In genomic region chr2:172270485-172270944, GRCm38 (mm10) we compare ENCODE assay signal across 18 mouse cellular contexts. TPM values are rescaled to one million over a fixed set of nuclear protein-coding genes. Genes with fewer than 3 reads are reported as not detected.
DNase-seq lines count a peak whose midpoint lies in the region; ATAC-seq lines count a peak whose summit lies in the region.
"Had no signal": no experiment of that assay in that cellular context is flagged by ENCODE, and none has a peak within 500 bp of the region (broad histone marks: within the 10 kb centered on the region; RNA-seq: fewer than 3 reads in every experiment).

No protein-coding gene starts in this region.

- H3K36me3 ChIP-seq in forebrain, embryonic 16.5 days (ENCODE audit: control insufficient read depth, insufficient read depth), result no peaks in the 10 kb centered on the region
- H3K36me3 ChIP-seq in midbrain, embryonic 13.5 days, result no peaks in the 10 kb centered on the region
- H3K36me3 ChIP-seq: liver, embryonic 13.5 days had no signal

- no peaks in the 10 kb centered on the region for H3K27me3 ChIP-seq in forebrain, embryonic 16.5 days (replicated peaks; ENCODE audit: control insufficient read depth, insufficient read depth, low read length)
- no peaks in the 10 kb centered on the region; the same call in 1 of the 2 replicates for H3K27me3 ChIP-seq in midbrain, embryonic 13.5 days

- H3K4me3 ChIP-seq in forebrain, embryonic 16.5 days (replicated peaks; ENCODE audit: low read length), result no peak overlapping the region
- no peak overlapping the region for H3K4me3 ChIP-seq in midbrain, embryonic 13.5 days (replicated peaks)
- H3K4me3 ChIP-seq: liver, embryonic 13.5 days had no signal

- peak overlapping the region; percentile 82 for H3K27ac ChIP-seq in forebrain, embryonic 16.5 days (ENCODE audit: low read length)
- H3K27ac ChIP-seq in midbrain, embryonic 13.5 days, result peak overlapping the region; percentile 64
- H3K27ac ChIP-seq: liver, embryonic 13.5 days had no signal

- WGBS in forebrain, embryonic 16.5 days, result 12% methylated on average over 9 of the region's 9 CpGs
- WGBS in midbrain, embryonic 13.5 days, result 28% methylated on average over 9 of the region's 9 CpGs

- ATAC-seq in forebrain, embryonic 16.5 days, result peak; percentile 80
- ATAC-seq in midbrain, embryonic 13.5 days, result peak; percentile 49; the same call in 1 of the 2 replicates
- ATAC-seq: activated CD4-positive, CD25-positive, alpha-beta regulatory T cell, adult 4 months; CD4-positive, CD25-positive, alpha-beta regulatory T cell, adult 4 months had no signal

- no peaks in the 10 kb centered on the region for H3K9me3 ChIP-seq in forebrain, embryonic 16.5 days (ENCODE audit: control insufficient read depth, low read length)
- H3K9me3 ChIP-seq in midbrain, embryonic 13.5 days, result no peaks in the 10 kb centered on the region
- H3K9me3 ChIP-seq: liver, embryonic 13.5 days had no signal

- peak overlapping the region; percentile 12 for H3K9ac ChIP-seq in forebrain, embryonic 16.5 days (replicated peaks; ENCODE audit: low read depth, low read length)
- no peak overlapping the region for H3K9ac ChIP-seq in midbrain, embryonic 13.5 days (replicated peaks)
- H3K9ac ChIP-seq: liver, embryonic 13.5 days had no signal

- peak; percentile 42 for DNase-seq in brain, adult 2 months (ENCODE audit: low read depth, low spot score)
- peak; percentile 43 for DNase-seq in brain, embryonic 18.5 days (ENCODE audit: low read depth, low spot score)
- no peak for DNase-seq in layer of hippocampus, postnatal 14 days (ENCODE audit: low spot score in 2 of 2)
- DNase-seq in layer of hippocampus, adult 18-20 months (ENCODE audit: low spot score in 2 of 2), result no peak
- no peak for DNase-seq in T-cell, adult 2 months (ENCODE audit: low spot score)
- DNase-seq: cerebellum, adult 9-10 months; gastrocnemius, postnatal 10 days; kidney, adult 11 months; liver, embryonic 13.5 days; lung, postnatal 10 days; right cerebral cortex, postnatal 14 days had no signal

- H3K4me2 ChIP-seq in forebrain, embryonic 16.5 days (ENCODE audit: low read length), result peak overlapping the region; percentile 14
- H3K4me2 ChIP-seq in midbrain, embryonic 13.5 days (replicated peaks), result no peak overlapping the region
- H3K4me2 ChIP-seq: liver, embryonic 13.5 days had no signal

- peaks cover 21% of the 10 kb centered on the region for H3K4me1 ChIP-seq in forebrain, embryonic 16.5 days (replicated peaks; ENCODE audit: control insufficient read depth, insufficient read depth, low read length)
- H3K4me1 ChIP-seq in midbrain, embryonic 13.5 days (replicated peaks), result peaks cover 17% of the 10 kb centered on the region

RNA-seq across cellular contexts. Expression of gene Mc3r, which starts 22.2 kb away (rescaled TPM):
- polyA plus RNA-seq in forebrain, embryonic 16.5 days (2015; fragmentation: Nextera tagmentation; extraction: Ambion mirVana), result 0.17 and 0.20 TPM in 2 replicates
- 0.22 and 0.23 TPM in 2 replicates for polyA plus RNA-seq in midbrain, embryonic 13.5 days (2015; fragmentation: Nextera tagmentation; extraction: Ambion mirVana)
- under 1 TPM; 0.19 to 0.37 TPM for total RNA-seq in layer of hippocampus, postnatal 14 days (2021)
- total RNA-seq in layer of hippocampus, adult 18-20 months (2021), result under 1 TPM; 0.22 to 0.28 TPM
- total RNA-seq: gastrocnemius, postnatal 10 days; heart, adult 8-10 months; heart, postnatal 25 days had no signal
- polyA plus RNA-seq: activated CD4-positive, CD25-positive, alpha-beta regulatory T cell, adult 4 months; CD4-positive, CD25-positive, alpha-beta regulatory T cell, adult 4 months; large intestine, adult 2 months had no signal

Comparison
In these comparisons a context has a peak if more than half of its experiments do, and no peak if none do; other contexts are left out.
1. DNase-seq: peak in brain, adult 2 months (single experiment) and brain, embryonic 18.5 days (single experiment); none in layer of hippocampus, postnatal 14 days (0 of 2), layer of hippocampus, adult 18-20 months (0 of 2) and T-cell, adult 2 months (single experiment).